Mouse (Mus musculus) lung, postnatal 10 days (tissue): ENCODE data around the gene Spsb2.
"Not testable (repeated sequence)": the region's sequence is repeated elsewhere in the genome, so short reads cannot be mapped to it uniquely, and the experiment has no call there.

Experiments used
- DNase-seq: peaks from one replicate; pipeline ENCODE4 v3.0.0; 2021

Gene Spsb2

DNA sequence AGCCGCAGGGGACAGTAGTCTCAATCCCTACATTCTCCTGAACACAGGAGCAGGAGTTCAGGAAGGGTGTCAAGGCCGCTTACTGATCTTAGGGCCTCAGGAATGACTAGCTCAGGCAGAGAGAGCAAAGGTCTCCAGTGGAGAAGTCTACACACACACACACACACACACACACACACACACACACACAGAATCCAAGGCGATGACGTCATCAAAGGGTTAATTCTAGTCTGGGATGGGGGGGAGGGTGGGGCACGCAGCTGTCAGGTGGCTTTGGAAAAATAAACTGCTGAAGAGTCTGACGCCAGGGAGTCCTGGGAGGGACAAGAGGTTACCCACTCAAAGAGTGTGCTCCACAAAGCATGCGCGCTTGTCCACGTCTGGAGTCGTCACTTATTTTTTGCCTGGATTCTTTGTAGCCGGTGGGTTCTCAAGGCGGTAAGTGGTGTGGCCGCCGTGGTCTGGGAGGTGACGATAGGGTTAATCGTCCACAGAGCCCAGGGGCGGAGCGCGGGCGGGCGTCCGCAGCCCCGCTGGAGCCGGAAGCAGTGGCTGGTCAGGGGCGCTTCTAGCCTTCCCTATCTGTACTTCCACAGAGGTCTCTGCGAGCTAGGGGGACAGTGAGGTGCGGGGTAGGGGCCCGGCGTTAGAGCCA, at the start of gene Spsb2:
Gene Spsb2, plus strand, starts transcription at position 304 of the 655 bp plus-strand sequence.
- peak; percentile 87 for DNase-seq

- peak; percentile 12 for DNase-seq
Observed at GRCm38 (mm10) chr6:124758849-124759232, 49.6 kb upstream of the Spsb2 start.

DNA sequence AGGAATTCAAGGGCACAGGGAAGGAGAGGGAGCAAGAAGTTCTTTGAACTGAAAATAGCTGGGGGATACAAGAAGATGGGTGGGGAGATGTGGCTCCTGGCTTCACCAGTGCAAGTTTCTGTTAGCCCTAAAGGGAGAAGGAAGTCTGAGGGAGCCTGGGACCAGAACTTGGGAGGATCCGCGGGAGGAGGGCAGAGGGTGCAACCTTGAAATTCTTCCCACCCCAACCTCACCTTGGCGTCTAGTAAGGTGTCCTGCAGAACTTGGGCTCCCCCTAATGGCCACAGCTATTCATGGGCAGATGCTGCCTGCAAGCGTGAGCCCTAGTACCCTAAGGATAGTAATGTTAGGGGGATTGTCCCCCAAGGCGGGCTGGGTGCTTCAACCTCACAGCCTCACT, 49.2 kb upstream of the Spsb2 start:
- peak; percentile 92 for DNase-seq

- DNase-seq = no peak
Observed at GRCm38 (mm10) chr6:124765951-124766350, 42.5 kb upstream of the Spsb2 start.

GRCm38 (mm10) chr6:124767536-124767919, 40.9 kb upstream of the Spsb2 start:
- no peak for DNase-seq

- peak; percentile 44 for DNase-seq
Observed at GRCm38 (mm10) chr6:124767920-124768703, 40.3 kb upstream of the Spsb2 start.

DNA sequence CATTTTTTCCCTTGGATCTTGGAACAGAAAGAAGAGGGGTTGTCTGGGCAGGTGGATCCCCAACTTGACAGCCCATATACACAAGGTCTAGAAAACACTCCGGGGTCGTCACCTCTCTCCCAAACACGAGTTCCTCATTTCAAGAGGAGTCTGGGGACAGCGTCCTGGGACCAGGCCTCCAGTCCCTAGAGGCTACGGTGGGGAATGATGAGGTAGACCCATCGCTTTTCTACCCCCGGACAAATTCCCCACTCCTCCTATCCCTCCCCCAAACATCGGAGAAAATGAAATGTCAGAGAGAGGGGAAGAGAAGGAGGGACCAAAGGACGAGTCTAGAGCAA, 39.8 kb upstream of the Spsb2 start:
- no peak for DNase-seq

GRCm38 (mm10) chr6:124769101-124769765, 39.2 kb upstream of the Spsb2 start, which contains the start of gene Eno2:
Gene Eno2 (minus strand): TSS chr6:124769673.
- DNase-seq = peak; percentile 54

DNA sequence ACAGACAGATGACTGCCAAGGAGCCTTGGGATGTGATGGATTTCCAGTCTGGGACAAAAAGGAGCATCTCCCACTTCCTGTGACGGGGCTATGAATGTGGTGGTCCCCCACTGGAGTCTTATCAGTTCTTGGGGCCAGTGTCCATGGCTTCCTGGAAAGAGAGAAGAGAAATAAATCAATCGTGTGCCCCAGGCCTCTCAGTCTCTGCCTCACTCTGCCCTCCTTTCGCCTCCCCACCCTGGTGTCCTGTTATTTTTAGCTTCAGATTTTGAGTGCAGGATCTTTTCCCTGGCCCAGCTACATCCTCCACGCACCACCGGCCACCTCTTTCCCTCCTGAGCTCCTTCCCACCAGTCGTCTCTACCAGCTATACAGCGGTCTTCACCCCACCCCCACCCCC, 38.4 kb upstream of the Spsb2 start:
- no peak for DNase-seq

DNA sequence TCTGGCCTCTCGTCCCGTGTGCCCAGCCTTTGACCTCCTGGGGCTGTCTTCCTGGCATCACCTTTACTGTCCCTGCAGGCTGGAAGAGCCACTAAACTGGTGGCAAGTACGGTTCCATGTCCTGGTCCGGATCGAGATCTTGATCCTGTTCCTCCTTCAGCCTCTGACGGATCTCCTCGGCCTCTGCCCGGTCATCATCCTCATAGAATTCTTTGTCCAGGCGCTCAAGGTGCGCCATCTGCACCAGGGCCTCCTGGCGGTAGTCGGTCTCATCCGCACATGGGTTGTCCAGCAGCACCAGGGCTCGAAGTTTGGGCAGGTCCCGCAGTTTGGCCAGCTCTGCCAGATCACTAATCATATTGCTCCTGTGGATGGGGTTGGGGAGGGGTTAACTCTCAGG, 38.0 kb upstream of the Spsb2 start:
- DNase-seq = no peak

- peak; percentile 74 for DNase-seq
Observed at GRCm38 (mm10) chr6:124779222-124779983, 29.1 kb upstream of the Spsb2 start, which contains the start of gene Lrrc23. Gene Lrrc23 (minus strand): TSS chr6:124779727.

GRCm38 (mm10) chr6:124779984-124780416, 28.5 kb upstream of the Spsb2 start:
- no peak for DNase-seq

GRCm38 (mm10) chr6:124780917-124781316, 27.5 kb upstream of the Spsb2 start:
- DNase-seq = no peak

DNA sequence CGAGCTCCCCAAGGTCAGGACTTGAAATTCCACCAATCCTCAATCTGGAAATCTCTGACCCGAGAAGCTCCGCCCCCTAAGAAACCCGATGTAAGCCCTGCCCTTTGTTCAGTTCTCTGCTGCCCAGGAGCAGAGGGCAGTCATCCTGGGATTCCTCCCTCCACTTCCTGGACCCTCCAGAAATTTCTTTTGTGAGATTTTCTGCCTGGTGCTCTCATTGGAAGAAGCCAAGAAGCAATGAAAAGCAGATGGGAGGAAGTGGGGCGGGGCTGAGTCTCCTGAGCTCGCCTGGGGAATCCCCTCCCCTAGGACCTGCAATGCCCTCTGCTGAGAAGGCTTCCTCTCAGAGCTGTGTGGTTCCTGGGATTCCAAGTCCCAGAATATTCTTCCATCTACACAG, 26.0 kb upstream of the Spsb2 start:
- DNase-seq = peak; percentile 64

DNA sequence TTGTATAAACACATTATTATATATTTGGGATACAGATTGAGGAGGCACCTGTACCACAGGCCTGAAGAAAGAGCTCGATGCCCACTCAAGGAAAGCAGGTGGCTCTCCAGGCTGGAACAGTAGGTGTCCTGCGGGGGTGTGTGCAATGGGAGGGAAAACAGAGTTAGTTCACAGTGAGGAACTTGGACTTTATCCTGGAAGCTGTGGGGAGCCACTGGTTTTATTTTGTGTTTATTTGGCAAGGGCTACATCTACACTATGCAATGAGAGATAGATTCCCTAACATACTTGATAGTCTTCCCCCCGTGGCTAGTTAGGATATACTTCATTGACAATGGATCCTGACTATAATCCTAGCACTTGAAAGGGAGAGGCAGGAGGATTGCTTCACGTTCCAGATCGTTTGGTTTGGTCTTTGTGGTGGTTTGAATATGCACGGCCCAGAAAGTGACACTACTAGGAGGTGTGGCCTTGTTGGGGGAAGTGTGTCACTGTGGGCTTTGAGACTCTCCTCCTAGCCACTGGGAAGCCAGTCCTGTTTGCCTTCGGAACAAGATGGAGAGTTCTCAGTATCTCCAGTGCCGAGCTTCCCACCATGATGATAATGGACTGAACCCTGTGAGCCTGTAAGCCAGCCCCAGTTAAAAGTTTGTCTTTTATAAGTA, 21.6 kb upstream of the Spsb2 start:
- DNase-seq = no peak

GRCm38 (mm10) chr6:124787722-124788121, 20.7 kb upstream of the Spsb2 start:
- DNase-seq = no peak

DNA sequence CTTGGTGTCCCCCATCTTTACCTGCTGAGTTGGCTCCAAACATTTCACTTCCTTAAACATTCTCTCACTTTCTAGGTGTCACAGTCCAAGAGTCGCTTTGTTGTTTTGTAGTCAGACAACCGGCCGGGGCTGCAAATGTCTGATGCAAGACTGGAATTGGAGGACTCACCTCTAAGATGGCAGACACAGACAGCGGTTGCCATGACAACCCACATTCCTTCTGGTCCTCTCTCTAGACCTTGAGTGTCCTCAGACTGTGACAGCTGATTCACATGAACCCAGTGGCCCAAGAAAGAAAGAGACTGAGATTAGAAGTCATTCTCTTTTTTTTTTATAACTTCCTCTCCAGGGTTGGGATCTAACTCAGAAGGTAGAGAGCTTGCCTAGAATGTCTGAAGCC, 18.9 kb upstream of the Spsb2 start:
- no peak for DNase-seq

GRCm38 (mm10) chr6:124790121-124790520, 18.3 kb upstream of the Spsb2 start:
- no peak for DNase-seq

- DNase-seq = no peak
Observed at GRCm38 (mm10) chr6:124791911-124792310, 16.6 kb upstream of the Spsb2 start.

DNA sequence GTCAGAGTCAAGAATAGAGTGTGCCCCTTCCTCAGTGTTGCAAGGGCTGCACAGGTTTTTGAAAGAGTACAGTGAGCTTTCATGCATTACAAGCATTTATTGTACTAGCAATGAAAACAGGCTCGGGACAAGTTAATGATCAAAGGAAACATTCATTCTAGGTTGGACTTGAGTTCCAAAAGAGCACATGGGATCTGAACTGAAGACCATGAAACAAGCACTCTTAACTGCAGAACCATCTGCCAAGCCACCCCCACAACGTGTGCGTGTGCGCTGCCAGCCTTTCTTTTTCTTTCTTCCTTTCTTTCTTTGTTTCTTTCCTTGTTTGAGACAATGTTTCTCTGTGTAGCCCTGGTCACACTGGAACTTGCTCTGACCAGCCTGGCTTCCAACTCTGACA, 12.7 kb upstream of the Spsb2 start:
- no peak for DNase-seq

DNA sequence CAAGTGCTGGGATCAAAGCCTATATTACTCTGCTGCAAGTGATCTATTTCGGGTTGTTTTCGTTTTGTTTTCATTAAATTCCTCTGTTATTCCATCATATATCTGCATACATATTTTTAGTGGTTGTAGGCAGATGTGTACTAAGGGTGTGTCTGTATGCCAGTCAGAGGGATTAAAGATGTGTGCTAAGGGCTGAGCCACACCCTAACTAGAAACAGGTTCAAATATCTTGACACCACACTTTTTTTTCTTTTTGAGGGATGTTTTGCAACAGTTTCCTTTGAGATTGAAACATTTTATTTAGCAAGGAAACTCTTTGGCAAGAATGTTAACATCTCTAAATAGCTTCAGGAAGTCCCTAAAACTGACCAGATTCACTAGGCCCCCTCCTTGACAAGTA, 12.3 kb upstream of the Spsb2 start:
- no peak for DNase-seq

DNA sequence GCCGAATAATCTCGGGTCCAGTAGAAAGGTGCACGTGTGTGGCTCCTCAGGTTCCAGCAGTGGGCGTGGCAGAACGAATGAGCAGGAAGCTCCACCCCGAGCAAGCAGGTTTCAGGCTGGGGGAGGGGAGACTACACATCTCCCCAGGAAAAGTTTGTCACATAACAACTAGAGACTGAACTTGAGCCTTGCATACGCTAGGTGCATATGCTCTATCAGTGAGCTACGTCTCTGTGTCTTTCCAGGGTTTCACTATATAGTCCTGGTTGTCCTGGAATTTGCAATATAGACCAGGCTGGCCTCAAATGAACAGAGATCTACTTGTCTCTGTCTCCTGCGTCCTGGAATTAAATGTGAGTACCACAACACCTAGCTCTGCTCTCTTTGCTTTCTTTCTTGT, 6.1 kb upstream of the Spsb2 start:
- DNase-seq = not testable (repeated sequence)

GRCm38 (mm10) chr6:124803061-124803460, 5.4 kb upstream of the Spsb2 start:
- no peak for DNase-seq
